Comparison of ENCODE assay signal across 8 mouse cellular contexts in the genomic region with DNA sequence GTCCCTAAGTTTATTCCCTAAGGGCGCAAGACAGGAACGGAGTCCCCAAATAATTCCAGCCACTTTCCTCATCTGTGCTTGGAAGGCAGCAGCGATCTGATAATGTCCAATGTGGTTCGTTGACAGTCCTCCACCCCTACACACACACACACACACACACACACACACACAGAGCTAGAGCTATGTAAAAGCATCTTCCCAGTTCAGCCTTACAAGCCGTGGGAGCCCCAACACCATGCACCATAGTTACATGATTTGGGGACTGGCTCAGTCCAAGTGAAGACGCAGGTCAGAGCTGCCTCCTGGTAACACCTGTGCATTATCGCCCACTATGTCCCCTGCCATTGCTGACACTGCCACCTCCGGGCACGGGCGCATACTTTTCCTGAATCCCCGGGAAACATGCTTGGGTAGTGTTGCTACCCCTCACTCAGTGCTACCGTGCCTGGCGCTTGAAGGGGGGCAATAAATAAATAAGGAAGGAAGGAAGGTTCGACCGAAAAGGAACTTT. TPM values are rescaled to one million over a fixed set of nuclear protein-coding genes. Genes with fewer than 3 reads are reported as not detected.
DNase-seq lines count a peak whose midpoint lies in the region; ATAC-seq and TF ChIP-seq lines count a peak whose summit lies in the region.

No protein-coding gene starts in this region.

- no peaks in the 10 kb centered on the region for H3K36me3 ChIP-seq in kidney, adult 2 months (ENCODE audit: control insufficient read depth, insufficient read depth, low read length)

- no peaks in the 10 kb centered on the region for H3K27me3 ChIP-seq in kidney, adult 2 months (replicated peaks; ENCODE audit: control insufficient read depth, insufficient read depth, low read length)

- H3K4me3 ChIP-seq in kidney, adult 2 months (ENCODE audit: insufficient read depth, low read depth, low read length), result peak overlapping the region; percentile 67
- H3K4me3 ChIP-seq in brown adipose tissue, adult 24 weeks (ENCODE audit: insufficient read depth, low read depth, low read length), result peak overlapping the region; percentile 75

- H3K27ac ChIP-seq in kidney, adult 2 months (ENCODE audit: insufficient read depth, low read depth, low read length), result peak overlapping the region; percentile 40; the same call in 1 of the 2 replicates
- H3K27ac ChIP-seq in brown adipose tissue, adult 24 weeks (replicated peaks; ENCODE audit: low read depth, low read length), result peak overlapping the region; percentile 84

- no peak for DNase-seq in kidney, adult 2 months
- no peak for DNase-seq in kidney, adult 9 months
- no peak for DNase-seq in yolk sac, embryonic 10.5 days (ENCODE audit: low spot score)
- no peak for DNase-seq in layer of hippocampus, adult 8-10 months (ENCODE audit: low spot score in 2 of 2)
- DNase-seq in gastrocnemius, postnatal 25 days, result no peak

- under 1% methylated on average over 15 of the region's 15 CpGs for WGBS in kidney, adult 2 months

- ATAC-seq in granulocyte monocyte progenitor cell, adult 5-6 weeks (replicated peaks; ENCODE audit: poor library complexity, severe bottlenecking), result peak; percentile 4; the same call in 1 of the 2 replicates
- 0 out of 2 replicates have a peak, but pooled peaks have one; percentile 1 for ATAC-seq in megakaryocyte progenitor cell, adult 5-6 weeks (replicated peaks; ENCODE audit: poor library complexity)

- 0 out of 2 replicates have a peak, but pooled peaks cover 4% of the 10 kb centered on the region for H3K4me1 ChIP-seq in kidney, adult 2 months (ENCODE audit: control insufficient read depth, insufficient read depth, low read length)
- peaks cover 14% of the 10 kb centered on the region for H3K4me1 ChIP-seq in brown adipose tissue, adult 24 weeks (ENCODE audit: control insufficient read depth, insufficient read depth, insufficient read length, low read length)

- no peak for TF ChIP-seq POLR2A in kidney, adult 2 months (IDR thresholded peaks at IDR 0.05; ENCODE audit: low read depth, low read length)

- TF ChIP-seq CTCF in kidney, adult 2 months (conservative IDR thresholded peaks at IDR 0.05; ENCODE audit: insufficient read depth, insufficient read length, low read depth, low read length), result no peak

RNA-seq across cellular contexts. Expression of a gene that starts 51.6 kb away (rescaled TPM):
- polyA plus RNA-seq in kidney, adult 2 months (2012; rRNA removed), result 18.3 and 22.2 TPM in 2 replicates
- polyA plus RNA-seq in brown adipose tissue, adult 24 weeks (2012; ENCODE audit: insufficient read depth, insufficient read length, missing spikeins), result 190 and 226 TPM in 2 replicates
- total RNA-seq in granulocyte monocyte progenitor cell, adult 5-6 weeks (2014; fragmentation: Nextera tagmentation), result 44.8 and 74.9 TPM in 2 replicates
- total RNA-seq in granulocyte monocyte progenitor cell, adult 5-6 weeks (2017), result 43.8 and 44.8 TPM in 2 replicates
- 48.2 and 49.0 TPM in 2 replicates for total RNA-seq in megakaryocyte progenitor cell, adult 5-6 weeks (2015)
- 40.9 and 45.9 TPM in 2 replicates for total RNA-seq in megakaryocyte progenitor cell, adult 5-6 weeks (2017)
- total RNA-seq in layer of hippocampus, adult 8-10 months (2022), result 10 to 100 TPM; 42.5 to 50.7 (median 45.4) TPM
- total RNA-seq in gastrocnemius, postnatal 25 days (2021), result 100 to 1,000 TPM in 1 of 2 experiments, 10 to 100 TPM in 1; 46.4 to 185 TPM
